Mouse (Mus musculus): ENCODE results near the gene Ttll9.

DNA sequence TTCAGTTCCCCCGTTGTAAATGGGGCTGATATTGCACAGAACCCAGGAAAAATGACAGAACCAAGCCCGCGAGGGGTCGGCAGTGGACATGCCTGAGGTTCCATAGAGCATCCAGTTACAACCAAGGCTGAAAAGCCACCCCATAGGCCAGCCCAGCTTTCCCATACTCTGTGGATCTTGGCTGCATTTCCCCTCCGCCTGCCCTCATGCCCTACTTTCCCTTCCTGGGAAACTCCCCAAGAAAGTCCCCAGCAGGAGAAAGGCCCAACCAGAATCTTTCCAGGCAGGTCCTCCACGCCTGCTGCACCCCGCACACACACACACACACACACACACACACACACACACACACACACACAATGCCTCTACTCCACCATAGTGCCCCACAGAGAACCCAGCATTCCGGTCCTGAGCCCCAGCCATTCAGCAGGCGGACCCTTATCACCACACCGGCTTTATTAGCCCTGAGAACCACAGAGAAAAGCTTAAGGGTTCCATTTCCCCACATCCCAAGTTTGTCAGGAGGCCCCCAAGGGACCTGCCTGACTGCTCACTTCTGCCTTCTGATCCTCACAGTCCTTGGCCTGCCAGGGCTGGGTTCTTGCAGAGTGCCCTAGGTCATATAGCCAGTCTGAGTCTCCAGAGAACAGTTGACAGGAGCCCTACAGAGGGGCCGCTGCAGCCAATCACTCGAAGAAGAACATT lies 30.7 kb upstream of the Ttll9 start:
- TF ChIP-seq CTCF (IDR thresholded peaks at IDR 0.05; ENCODE audit: low read depth, low read length) (no peak), POLR2A (IDR thresholded peaks at IDR 0.05; ENCODE audit: extremely low read depth, insufficient read depth, low read length) (no peak)
